25 mouse cellular contexts compared by ENCODE assay signal in the genomic region with DNA sequence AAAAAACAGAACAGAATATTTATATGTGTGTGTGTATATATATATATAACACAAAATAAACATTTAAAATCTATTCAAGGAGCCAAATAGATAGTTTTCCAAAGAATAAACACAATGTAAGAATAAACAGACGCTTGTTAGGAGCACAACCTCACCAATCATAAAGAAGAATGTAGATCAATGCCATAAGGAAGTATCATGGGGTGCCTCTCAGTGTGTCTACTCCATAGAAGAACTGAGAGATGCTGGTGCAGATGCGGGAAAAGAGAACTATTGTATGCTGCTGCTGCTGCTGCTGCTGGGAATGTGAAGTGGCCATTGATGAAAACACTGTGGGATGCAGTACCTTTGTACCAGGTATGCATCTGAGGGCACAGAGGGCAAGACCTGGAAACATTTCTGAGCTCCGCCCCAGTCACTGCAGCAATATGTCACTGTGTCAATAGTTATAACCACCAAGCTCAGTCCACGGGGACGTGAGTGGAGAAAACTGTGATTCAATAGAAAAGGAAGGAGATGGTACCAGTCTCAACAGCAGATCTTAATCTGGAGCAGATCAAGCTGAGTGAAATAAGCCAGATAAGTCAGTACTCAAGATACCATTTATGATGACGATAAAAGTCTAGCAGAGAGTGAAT.
"Had no signal": no experiment of that assay in that cellular context is flagged by ENCODE, and none has a peak within 500 bp of the region (broad histone marks: within the 10 kb centered on the region; RNA-seq: fewer than 3 reads in every experiment).

No protein-coding gene starts in this region.

- H3K27me3 ChIP-seq: heart, embryonic 13.5 days; heart, embryonic 15.5 days; hindbrain, embryonic 13.5 days; hindbrain, embryonic 15.5 days; kidney, embryonic 15.5 days; limb, embryonic 15.5 days had no signal

- H3K36me3 ChIP-seq: heart, embryonic 10.5 days; heart, embryonic 13.5 days; heart, embryonic 15.5 days; hindbrain, embryonic 13.5 days; hindbrain, embryonic 15.5 days; kidney, embryonic 15.5 days; limb, embryonic 13.5 days; limb, embryonic 15.5 days had no signal

- ATAC-seq: hindbrain, postnatal 0 days; intestine, embryonic 16.5 days had no signal

- H3K4me2 ChIP-seq: heart, embryonic 13.5 days; heart, embryonic 15.5 days; hindbrain, embryonic 13.5 days; hindbrain, embryonic 15.5 days; kidney, embryonic 15.5 days; limb, embryonic 13.5 days; limb, embryonic 15.5 days had no signal

- H3K27ac ChIP-seq: heart, embryonic 10.5 days; heart, embryonic 13.5 days; heart, embryonic 15.5 days; hindbrain, embryonic 13.5 days; hindbrain, embryonic 15.5 days; hindbrain, postnatal 0 days; kidney, embryonic 15.5 days; kidney, postnatal 0 days; limb, embryonic 13.5 days; limb, embryonic 15.5 days had no signal

- DNase-seq: forebrain, postnatal 0 days; gastrocnemius, postnatal 14 days; gastrocnemius, postnatal 36 days; heart, adult 18-20 months; heart, postnatal 14 days; heart, postnatal 36 days; kidney, adult 11 months; kidney, adult 2 months; kidney, adult 9 months; kidney, postnatal 14 days; kidney, postnatal 36 days; layer of hippocampus, adult 9-11 months; layer of hippocampus, postnatal 36 days; left cerebral cortex, postnatal 4 days had no signal

- H3K9me3 ChIP-seq: heart, embryonic 10.5 days; heart, embryonic 13.5 days; heart, embryonic 15.5 days; hindbrain, embryonic 13.5 days; hindbrain, embryonic 15.5 days; kidney, embryonic 15.5 days; limb, embryonic 13.5 days; limb, embryonic 15.5 days had no signal

- H3K4me3 ChIP-seq: heart, embryonic 10.5 days; heart, embryonic 13.5 days; heart, embryonic 15.5 days; hindbrain, embryonic 13.5 days; hindbrain, embryonic 15.5 days; kidney, embryonic 15.5 days; limb, embryonic 13.5 days; limb, embryonic 15.5 days had no signal

- H3K4me1 ChIP-seq: heart, embryonic 10.5 days; heart, embryonic 13.5 days; heart, embryonic 15.5 days; limb, embryonic 13.5 days; limb, embryonic 15.5 days had no signal

- H3K9ac ChIP-seq: forebrain, postnatal 0 days; heart, embryonic 13.5 days; heart, embryonic 15.5 days; hindbrain, embryonic 13.5 days; hindbrain, embryonic 15.5 days; kidney, embryonic 15.5 days; limb, embryonic 13.5 days; limb, embryonic 15.5 days had no signal
